Mouse (Mus musculus) midbrain, embryonic 15.5 days (tissue): Measurements from ENCODE around the gene Tnrc18. TPM values are rescaled to one million over a fixed set of nuclear protein-coding genes. Genes with fewer than 3 reads are reported as not detected.

Experiments used
- ATAC-seq: fragments of 200-750 bp; cut with Nextera tagmentation; replicated peaks from 2 replicates; pipeline ENCODE4 v1.8.0; 2017; ENCODE audit warnings: moderate TSS enrichment
- H3K27ac ChIP-seq: fragments of 300-500 bp; sonication (generic); 2 replicates; pipeline ENCODE4 v1.5.1; 2015; ENCODE audit warnings: mild to moderate bottlenecking, inconsistent platforms
- H3K27me3 ChIP-seq: fragments of 300-500 bp; sonication (generic); replicated peaks from 2 replicates; pipeline ENCODE4 v1.6.1; 2015; ENCODE audit warnings: inconsistent platforms
- H3K36me3 ChIP-seq: fragments of 300-500 bp; sonication (generic); replicated peaks from 2 replicates; pipeline ENCODE4 v1.6.1; 2015; ENCODE audit warnings: inconsistent platforms
- H3K4me1 ChIP-seq: fragments of 300-500 bp; sonication (generic); 2 replicates; pipeline ENCODE4 v1.6.1; 2015; ENCODE audit warnings: inconsistent platforms
- H3K4me2 ChIP-seq: fragments of 300-500 bp; sonication (generic); 2 replicates; pipeline ENCODE4 v1.6.1; 2015; ENCODE audit warnings: inconsistent platforms, mild to moderate bottlenecking, moderate library complexity
- H3K4me3 ChIP-seq: fragments of 300-500 bp; sonication (generic); 2 replicates; pipeline ENCODE4 v1.5.1; 2015; ENCODE audit warnings: mild to moderate bottlenecking, inconsistent platforms
- H3K9ac ChIP-seq: fragments of 300-500 bp; sonication (generic); 2 replicates; pipeline ENCODE4 v1.6.1; 2015; ENCODE audit warnings: mild to moderate bottlenecking, inconsistent platforms
- H3K9me3 ChIP-seq: fragments of 300-500 bp; sonication (generic); 2 replicates; pipeline ENCODE4 v1.6.1; 2016; ENCODE audit warnings: inconsistent platforms
- WGBS: fragments of 180-500 bp; shearing (Covaris S2); methylation state at CpG from one replicate; pipeline ENCODE4 v1.1.7; 2015; ENCODE audit warnings: mixed read lengths; 5-methylcytosine and 5-hydroxymethylcytosine counted together
- polyA plus RNA-seq: library from polyadenylated mRNA; unstranded; fragments of >200 nt; fragmentation: Nextera tagmentation; extraction: Ambion mirVana; gene quantifications from 2 replicates; pipeline ENCODE4 v1.2.1, GENCODE M21; 2015

The Tnrc18 gene
- polyA plus RNA-seq, 1 experiment from 2014 or later = 38.6 TPM

DNA sequence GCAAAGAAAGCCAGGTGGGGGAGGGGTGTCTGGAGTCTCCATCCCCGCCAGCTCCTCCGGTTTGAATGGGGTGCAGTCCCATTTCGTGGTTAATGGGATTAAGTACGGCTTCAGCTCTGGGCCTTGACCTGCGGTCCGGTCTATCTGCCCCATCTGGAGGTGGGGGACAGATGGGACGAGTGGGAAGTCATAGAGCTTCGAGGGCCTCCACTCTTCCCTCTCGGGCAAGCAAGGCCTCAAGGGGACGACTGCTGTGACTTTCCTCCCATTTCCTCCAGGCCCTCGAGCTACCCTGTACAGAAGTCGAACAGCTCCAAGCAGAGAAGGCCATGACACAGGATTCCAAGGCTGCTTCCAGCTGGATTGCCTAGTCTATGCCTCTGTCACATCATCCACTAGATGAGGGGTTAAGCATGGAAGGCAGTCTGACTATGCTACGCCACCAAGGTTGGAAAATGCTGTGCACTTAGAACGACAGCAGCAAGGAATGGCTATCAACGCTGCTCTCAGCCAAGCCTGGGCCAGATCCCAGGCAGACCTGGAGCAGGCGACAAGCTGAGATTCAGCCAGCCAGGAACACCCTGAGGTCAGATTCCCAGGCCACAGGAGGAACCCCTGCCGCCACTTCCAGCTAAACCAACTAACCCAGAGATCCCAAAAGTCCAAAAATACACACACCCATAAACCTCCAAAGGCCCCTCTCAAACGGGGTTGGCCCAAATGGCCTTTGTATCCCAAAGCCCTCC lies 4.3 kb downstream of the Tnrc18 start:
- peak overlapping the region; percentile 93 for H3K4me2 ChIP-seq
- no peak for ATAC-seq
- H3K9me3 ChIP-seq = no peaks in the 10 kb centered on the region
- 0 out of 2 replicates have a peak, but pooled peaks cover under 1% of the 10 kb centered on the region for H3K36me3 ChIP-seq
- peaks cover 44% of the 10 kb centered on the region for H3K4me1 ChIP-seq
- peak overlapping the region; percentile 99 for H3K9ac ChIP-seq
- H3K4me3 ChIP-seq = peak overlapping the region; percentile 77
- WGBS = under 1% methylated on average over 18 of the region's 18 CpGs
- H3K27me3 ChIP-seq = no peaks in the 10 kb centered on the region
- peak overlapping the region; percentile 99 for H3K27ac ChIP-seq

DNA sequence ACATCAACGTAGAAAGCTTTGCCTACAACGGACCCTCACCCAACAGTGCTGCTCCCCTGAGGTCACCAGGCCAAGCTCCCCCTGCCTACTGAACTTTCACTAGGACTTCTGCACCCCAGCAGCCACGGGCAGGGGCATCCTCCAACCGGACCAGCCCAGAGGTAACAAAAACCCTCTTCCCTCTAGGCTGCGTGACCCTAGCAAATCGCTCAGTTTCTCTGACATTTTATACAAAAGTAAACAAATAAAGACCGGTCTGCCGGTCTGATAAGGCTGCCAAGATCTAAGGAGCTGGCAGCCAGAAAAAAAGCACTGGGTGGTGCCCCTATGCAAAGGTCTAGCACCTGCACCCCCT lies 4.9 kb downstream of the Tnrc18 start:
- Histone ChIP-seq H3K9ac (peak overlapping the region; percentile 99), H3K4me2 (peak overlapping the region; percentile 93), H3K27ac (peak overlapping the region; percentile 99), H3K4me1 (peaks cover 46% of the 10 kb centered on the region), H3K27me3 (no peaks in the 10 kb centered on the region), H3K9me3 (no peaks in the 10 kb centered on the region), H3K4me3 (peak overlapping the region; percentile 77), H3K36me3 (0 out of 2 replicates have a peak, but pooled peaks cover 4% of the 10 kb centered on the region)
- WGBS = 2% methylated on average over 8 of the region's 8 CpGs
- no peak for ATAC-seq

DNA sequence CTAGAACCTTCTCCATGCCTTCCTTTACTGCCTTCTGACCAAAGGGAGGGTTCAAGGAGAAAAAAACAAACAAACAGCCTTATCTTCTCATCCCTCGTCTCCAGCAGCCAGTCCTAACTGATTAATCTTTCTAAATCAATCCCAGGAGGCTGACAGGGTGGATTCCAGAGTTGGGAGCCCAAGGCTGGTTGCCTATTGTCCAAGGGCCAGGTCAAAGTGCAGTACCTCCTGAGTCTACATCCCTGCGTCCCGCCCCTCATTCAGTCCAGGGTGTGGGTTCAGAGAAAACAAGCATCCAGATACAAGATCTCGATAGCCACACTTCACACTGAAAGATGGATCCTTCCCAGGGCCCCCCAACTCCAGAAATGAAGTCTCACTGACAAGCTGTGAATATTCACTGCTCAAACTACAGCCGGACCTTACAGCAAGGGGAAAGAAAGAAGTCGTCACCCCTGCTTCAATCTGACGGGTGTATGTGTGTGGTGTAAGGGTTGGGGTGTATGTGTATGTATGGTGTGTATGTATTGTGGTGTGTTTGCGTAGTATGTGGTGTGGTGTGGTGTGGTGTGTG lies 5.5 kb downstream of the Tnrc18 start:
- 21% methylated on average over 8 of the region's 8 CpGs for WGBS
- Histone ChIP-seq H3K27me3 (no peaks in the 10 kb centered on the region), H3K27ac (peak overlapping the region; percentile 99), H3K4me2 (peak overlapping the region; percentile 93), H3K9ac (peak overlapping the region; percentile 99), H3K9me3 (no peaks in the 10 kb centered on the region), H3K4me1 (peaks cover 47% of the 10 kb centered on the region), H3K4me3 (peak overlapping the region; percentile 77), H3K36me3 (0 out of 2 replicates have a peak, but pooled peaks cover 4% of the 10 kb centered on the region)
- ATAC-seq = no peak

DNA sequence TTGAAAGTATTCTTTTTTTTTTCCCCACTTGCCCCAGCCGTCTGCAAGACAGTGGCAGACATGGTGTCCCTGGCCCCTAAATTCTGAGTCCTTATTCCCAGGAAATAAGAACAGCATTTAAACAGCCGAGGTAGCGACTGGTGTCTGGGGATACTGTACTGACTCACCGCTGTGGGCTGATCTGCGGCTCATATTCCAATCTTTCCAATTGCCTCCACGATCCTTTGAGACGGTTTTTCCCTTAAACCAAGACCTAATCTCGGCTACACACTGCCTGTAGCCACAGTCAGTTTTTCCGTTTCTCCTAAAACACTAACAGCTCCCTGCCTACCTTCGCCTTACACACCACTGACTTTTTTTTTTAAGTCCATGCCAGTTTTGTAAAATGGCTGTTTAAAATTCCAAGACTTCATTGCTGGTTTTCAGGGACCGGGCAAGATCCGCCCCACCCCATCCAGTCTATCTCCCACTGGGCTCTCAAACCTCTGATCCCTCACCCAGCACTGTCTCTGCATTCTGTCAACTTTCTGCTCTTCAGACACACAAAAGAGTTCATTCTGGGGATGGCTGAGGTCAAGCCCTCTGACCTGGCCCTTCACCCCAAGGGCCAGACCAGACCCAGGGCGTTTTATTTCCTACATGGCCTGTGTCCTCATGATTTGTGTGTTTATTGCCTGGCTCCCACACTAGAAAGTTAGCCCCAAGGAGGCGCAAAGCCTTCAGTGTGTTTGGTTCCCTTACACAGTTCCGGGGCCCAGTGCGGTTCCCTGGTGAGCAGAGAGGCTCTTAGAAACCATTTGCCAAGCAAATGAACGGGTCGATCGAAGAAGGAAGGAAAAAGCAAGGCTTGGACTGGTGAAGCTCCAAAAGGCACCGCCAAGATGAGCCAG lies 6.5 kb downstream of the Tnrc18 start:
- Histone ChIP-seq H3K36me3 (0 out of 2 replicates have a peak, but pooled peaks cover 4% of the 10 kb centered on the region), H3K9me3 (no peaks in the 10 kb centered on the region), H3K27ac (peak overlapping the region; percentile 99), H3K4me2 (peak overlapping the region; percentile 93), H3K27me3 (no peaks in the 10 kb centered on the region), H3K4me1 (peaks cover 52% of the 10 kb centered on the region), H3K4me3 (peak overlapping the region; percentile 77), H3K9ac (peak overlapping the region; percentile 99)
- no peak for ATAC-seq
- 15% methylated on average over 20 of the region's 20 CpGs for WGBS

DNA sequence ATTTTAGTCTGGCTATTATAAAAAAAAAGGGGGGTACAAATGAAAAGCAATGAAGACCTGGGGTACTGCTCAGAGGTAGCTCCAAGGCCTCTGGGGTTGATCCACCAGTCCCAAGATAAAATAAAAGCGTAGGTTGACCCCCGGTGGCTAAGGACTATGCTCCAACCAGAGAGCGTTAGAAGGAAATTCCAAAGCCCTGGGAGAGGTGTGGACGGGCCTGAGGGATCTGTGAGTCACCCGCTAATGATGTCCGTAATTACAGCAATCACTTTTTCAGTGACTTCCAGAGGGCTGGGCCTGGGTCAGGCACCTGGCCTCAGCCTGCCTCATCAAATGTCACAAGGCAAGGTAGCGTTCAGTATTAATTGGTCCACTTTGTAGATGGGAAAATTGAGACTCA lies 9.8 kb downstream of the Tnrc18 start:
- 87% methylated on average over 7 of the region's 7 CpGs for WGBS
- Histone ChIP-seq H3K9me3 (no peaks in the 10 kb centered on the region), H3K4me1 (peaks cover 75% of the 10 kb centered on the region), H3K27ac (no peak overlapping the region), H3K36me3 (0 out of 2 replicates have a peak, but pooled peaks cover 4% of the 10 kb centered on the region), H3K4me2 (no peak overlapping the region), H3K9ac (no peak overlapping the region), H3K27me3 (no peaks in the 10 kb centered on the region), H3K4me3 (no peak overlapping the region)
- no peak for ATAC-seq

DNA sequence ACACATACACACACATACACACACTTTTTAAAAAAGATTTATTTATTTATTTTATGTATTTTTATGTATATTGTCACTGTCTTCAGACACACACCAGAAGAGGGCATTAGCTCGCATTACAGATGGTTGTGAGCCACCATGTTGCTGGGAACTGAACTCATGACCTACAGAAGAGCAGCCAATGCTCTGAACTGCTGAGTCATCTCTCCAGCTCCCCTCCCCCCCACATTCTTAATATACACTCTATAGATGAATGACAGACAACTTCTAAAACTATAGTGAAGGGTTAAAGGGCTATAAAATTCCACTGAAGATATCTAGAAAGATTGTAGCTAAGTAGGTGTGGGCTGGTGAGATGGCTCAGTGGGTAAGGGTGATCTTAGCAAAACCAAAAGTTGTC lies 13.7 kb downstream of the Tnrc18 start:
- H3K27me3 ChIP-seq = no peaks in the 10 kb centered on the region
- H3K36me3 ChIP-seq = 0 out of 2 replicates have a peak, but pooled peaks cover 4% of the 10 kb centered on the region
- H3K27ac ChIP-seq = peak overlapping the region; percentile 76; the same call in 1 of the 2 replicates
- ATAC-seq = no peak
- 89% methylated on average over 1 of the region's 1 CpGs for WGBS
- H3K9me3 ChIP-seq = no peaks in the 10 kb centered on the region
- H3K9ac ChIP-seq = no peak overlapping the region
- peaks cover 69% of the 10 kb centered on the region for H3K4me1 ChIP-seq
- H3K4me3 ChIP-seq = no peak overlapping the region
- H3K4me2 ChIP-seq = no peak overlapping the region

DNA sequence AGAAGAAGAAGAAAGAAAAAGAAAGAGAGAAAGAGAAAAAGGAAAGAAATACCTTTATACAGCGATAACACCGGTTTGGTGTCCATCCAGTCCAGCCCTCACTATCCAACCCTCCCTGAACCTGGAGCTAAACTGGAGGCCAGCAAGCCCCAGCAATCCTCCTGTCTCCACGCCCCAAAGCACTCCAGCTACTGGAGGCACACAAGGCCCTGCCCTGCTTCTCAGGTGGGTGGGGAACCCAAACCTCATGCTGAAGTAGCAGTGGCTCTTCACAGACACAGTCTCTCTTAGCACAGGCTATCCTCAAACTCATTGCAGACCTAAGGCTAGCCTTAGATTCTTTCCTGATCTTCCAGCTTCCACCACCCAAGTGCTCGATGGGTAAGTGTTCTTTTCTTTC lies 14.6 kb downstream of the Tnrc18 start:
- Histone ChIP-seq H3K27me3 (no peaks in the 10 kb centered on the region), H3K9me3 (no peaks in the 10 kb centered on the region), H3K4me3 (no peak overlapping the region), H3K27ac (peak overlapping the region; percentile 49; the same call in 1 of the 2 replicates), H3K4me2 (no peak overlapping the region), H3K9ac (no peak overlapping the region), H3K36me3 (0 out of 2 replicates have a peak, but pooled peaks cover 2% of the 10 kb centered on the region), H3K4me1 (peaks cover 74% of the 10 kb centered on the region)
- 57% methylated on average over 4 of the region's 4 CpGs for WGBS
- no peak for ATAC-seq

DNA sequence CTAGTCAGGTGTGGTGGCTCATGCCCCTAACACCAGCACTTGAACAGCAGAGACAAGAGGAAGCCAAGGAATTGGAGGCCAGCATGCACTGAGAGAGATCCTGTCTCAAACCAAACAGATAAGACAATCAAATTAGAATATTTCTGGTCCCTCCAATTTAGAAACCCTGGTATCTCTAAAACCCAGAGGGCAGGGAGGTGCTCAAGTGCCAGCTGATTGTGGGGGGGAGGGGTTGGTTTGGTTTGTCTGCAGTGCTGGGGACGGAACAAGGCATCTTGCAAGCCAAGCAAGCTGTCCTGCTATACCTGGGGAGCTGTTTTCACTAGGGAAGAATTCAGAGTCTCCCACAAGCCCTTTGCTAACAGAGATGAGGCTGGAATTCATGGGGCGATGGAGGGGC lies 15.5 kb downstream of the Tnrc18 start:
- Histone ChIP-seq H3K4me1 (peaks cover 79% of the 10 kb centered on the region), H3K27me3 (no peaks in the 10 kb centered on the region), H3K4me3 (no peak overlapping the region), H3K27ac (peak overlapping the region; percentile 66), H3K36me3 (no peaks in the 10 kb centered on the region), H3K9ac (no peak overlapping the region), H3K4me2 (no peak overlapping the region), H3K9me3 (no peaks in the 10 kb centered on the region)
- no peak for ATAC-seq
- WGBS = 36% methylated on average over 2 of the region's 2 CpGs

DNA sequence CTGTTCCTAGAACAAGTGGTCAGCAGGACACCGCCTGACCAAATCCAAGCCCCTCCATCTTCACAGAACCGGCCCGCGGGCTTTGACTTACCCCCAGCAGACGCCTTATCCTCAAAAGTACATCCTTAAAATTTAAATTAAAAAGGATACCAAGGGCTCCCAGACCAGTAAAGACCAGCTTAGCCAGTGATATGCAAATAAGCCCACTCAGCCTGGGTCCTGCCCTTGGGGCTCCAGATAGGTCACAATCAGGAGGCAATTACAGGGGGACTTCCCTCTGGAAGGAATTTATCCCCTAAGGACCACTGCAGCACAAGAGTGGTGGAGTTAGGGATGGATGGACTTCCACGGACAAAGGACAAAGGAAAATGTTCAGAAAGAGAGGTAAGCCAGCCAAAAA lies 16.8 kb downstream of the Tnrc18 start:
- 0 out of 2 replicates have a peak overlapping the region, but pooled peaks have one; percentile 1 for H3K9ac ChIP-seq
- peaks cover 79% of the 10 kb centered on the region for H3K4me1 ChIP-seq
- no peak overlapping the region for H3K27ac ChIP-seq
- WGBS = 12% methylated on average over 6 of the region's 6 CpGs
- 0 out of 2 replicates have a peak overlapping the region, but pooled peaks have one; percentile 18 for H3K4me2 ChIP-seq
- no peaks in the 10 kb centered on the region for H3K36me3 ChIP-seq
- H3K9me3 ChIP-seq = no peaks in the 10 kb centered on the region
- no peak for ATAC-seq
- no peaks in the 10 kb centered on the region for H3K27me3 ChIP-seq
- no peak overlapping the region for H3K4me3 ChIP-seq

DNA sequence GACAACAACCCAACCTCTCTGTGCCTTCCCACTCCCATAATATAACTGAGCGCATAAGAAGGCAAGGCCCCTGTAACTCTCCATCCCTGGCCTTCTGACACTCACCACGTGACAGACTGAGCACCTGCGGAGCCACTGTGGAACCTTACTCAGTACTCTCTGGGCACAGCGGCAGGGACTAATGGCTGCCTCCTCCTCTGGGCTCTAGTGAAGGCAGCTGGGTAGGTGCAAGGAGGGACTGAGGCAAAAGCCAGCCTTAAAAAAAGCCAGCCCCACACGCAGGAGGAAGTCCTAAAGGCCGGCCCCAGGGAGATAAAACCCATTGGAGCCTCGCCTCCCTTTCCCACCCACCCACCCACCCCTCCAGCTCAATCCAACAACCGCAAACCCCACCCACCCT lies 17.3 kb downstream of the Tnrc18 start:
- no peaks in the 10 kb centered on the region for H3K36me3 ChIP-seq
- no peak for ATAC-seq
- H3K4me3 ChIP-seq = no peak overlapping the region
- H3K4me2 ChIP-seq = peak overlapping the region; percentile 7; the same call in 1 of the 2 replicates
- H3K27ac ChIP-seq = no peak overlapping the region
- H3K4me1 ChIP-seq = peaks cover 78% of the 10 kb centered on the region
- no peak overlapping the region for H3K9ac ChIP-seq
- no peaks in the 10 kb centered on the region for H3K9me3 ChIP-seq
- WGBS = 12% methylated on average over 8 of the region's 8 CpGs
- H3K27me3 ChIP-seq = no peaks in the 10 kb centered on the region

DNA sequence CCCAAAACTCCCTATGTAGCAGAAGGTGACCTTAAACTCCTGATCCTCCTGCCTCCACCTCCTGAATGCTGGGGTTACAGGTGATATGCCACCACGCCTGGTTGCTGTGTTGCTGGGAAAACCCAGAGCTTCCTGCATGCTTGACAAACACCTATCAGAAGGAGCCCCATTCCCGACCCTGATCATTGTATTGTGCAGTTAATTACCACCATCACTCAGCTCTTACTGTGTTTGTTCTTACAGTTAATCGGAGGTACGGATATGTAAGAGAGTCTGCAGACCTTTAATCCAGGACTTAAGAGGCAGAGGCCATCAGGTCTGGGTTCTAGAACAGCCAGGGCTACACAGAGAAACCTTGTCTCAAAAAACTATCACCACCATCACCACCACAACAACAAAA lies 18.2 kb downstream of the Tnrc18 start:
- 68% methylated on average over 4 of the region's 4 CpGs for WGBS
- no peak overlapping the region for H3K27ac ChIP-seq
- no peaks in the 10 kb centered on the region for H3K9me3 ChIP-seq
- ATAC-seq = no peak
- H3K27me3 ChIP-seq = no peaks in the 10 kb centered on the region
- H3K4me3 ChIP-seq = no peak overlapping the region
- H3K9ac ChIP-seq = no peak overlapping the region
- peaks cover 78% of the 10 kb centered on the region for H3K4me1 ChIP-seq
- H3K4me2 ChIP-seq = no peak overlapping the region
- no peaks in the 10 kb centered on the region for H3K36me3 ChIP-seq

DNA sequence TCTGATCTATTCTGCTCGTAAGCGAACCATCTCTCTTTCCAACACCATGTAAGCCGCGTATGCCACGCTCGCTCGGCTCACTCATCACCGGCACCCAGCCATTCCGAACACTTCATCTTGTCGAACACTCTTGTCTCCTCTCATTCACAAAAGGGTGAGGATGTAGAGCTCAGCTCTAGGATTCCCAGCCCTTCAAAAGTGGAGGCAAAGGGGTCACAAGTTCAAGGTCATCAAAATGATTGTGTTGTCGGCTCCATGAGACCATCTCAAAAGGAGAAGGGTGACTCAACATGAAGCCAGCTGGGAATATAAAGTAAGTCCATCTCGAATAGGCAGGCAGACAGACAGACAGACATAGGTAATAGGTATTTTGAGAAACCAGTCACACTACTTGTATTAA lies 19.3 kb downstream of the Tnrc18 start:
- H3K27me3 ChIP-seq = no peaks in the 10 kb centered on the region
- H3K36me3 ChIP-seq = no peaks in the 10 kb centered on the region
- no peaks in the 10 kb centered on the region for H3K9me3 ChIP-seq
- no peak for ATAC-seq
- 78% methylated on average over 12 of the region's 12 CpGs for WGBS
- no peak overlapping the region for H3K4me2 ChIP-seq
- no peak overlapping the region for H3K4me3 ChIP-seq
- H3K9ac ChIP-seq = no peak overlapping the region
- H3K4me1 ChIP-seq = peaks cover 73% of the 10 kb centered on the region
- H3K27ac ChIP-seq = peak overlapping the region; percentile 21
